In genomic region chr10:26325320-26325719, GRCm38 (mm10) we compare ENCODE assay signal across 18 mouse cellular contexts. TPM values are rescaled to one million over a fixed set of nuclear protein-coding genes. Genes with fewer than 3 reads are reported as not detected.
A peak's percentile ranks its signal among the peaks of the same experiment; 100 is the strongest.
DNase-seq lines count a peak whose midpoint lies in the region; ATAC-seq lines count a peak whose summit lies in the region.
"Had no signal": no experiment of that assay in that cellular context is flagged by ENCODE, and none has a peak within 500 bp of the region (broad histone marks: within the 10 kb centered on the region; RNA-seq: fewer than 3 reads in every experiment).

No protein-coding gene starts in this region.

- ATAC-seq in megakaryocyte progenitor cell, adult 5-6 weeks (replicated peaks; ENCODE audit: poor library complexity), result peak; percentile 53
- ATAC-seq in midbrain, embryonic 13.5 days, result no peak

- peak; percentile 66 to 72 for DNase-seq in spleen, postnatal 36 days (ENCODE audit: low spot score in 2 of 2)
- no peak for DNase-seq in spleen, postnatal 14 days (ENCODE audit: low spot score in 2 of 2)
- DNase-seq in T-cell, adult 2 months (ENCODE audit: low spot score), result peak; percentile 73
- DNase-seq in thymus, postnatal 25 days, result peak; percentile 52
- no peak for DNase-seq in gastrocnemius, postnatal 25 days
- no peak for DNase-seq in right cerebral cortex, postnatal 4 days
- DNase-seq: adrenal gland, adult 8-10 months; cerebellum, adult 8-10 months; heart, adult 11 months; spleen, adult 18-20 months had no signal

- no peak overlapping the region for H3K4me3 ChIP-seq in midbrain, embryonic 13.5 days (replicated peaks)
- H3K4me3 ChIP-seq: embryonic facial prominence, embryonic 15.5 days; kidney, embryonic 15.5 days; left cerebral cortex, adult 2 months; limb, embryonic 13.5 days; neural tube, embryonic 13.5 days had no signal

- H3K27ac ChIP-seq in midbrain, embryonic 13.5 days, result no peak overlapping the region
- H3K27ac ChIP-seq: embryonic facial prominence, embryonic 15.5 days; kidney, embryonic 15.5 days; left cerebral cortex, adult 2 months; limb, embryonic 13.5 days; macrophage; neural tube, embryonic 13.5 days had no signal

- 93% methylated on average over 2 of the region's 2 CpGs for WGBS in midbrain, embryonic 13.5 days

- no peak overlapping the region for H3K9ac ChIP-seq in midbrain, embryonic 13.5 days (replicated peaks)
- H3K9ac ChIP-seq: embryonic facial prominence, embryonic 15.5 days; kidney, embryonic 15.5 days; limb, embryonic 13.5 days; neural tube, embryonic 13.5 days had no signal

- H3K4me1 ChIP-seq in midbrain, embryonic 13.5 days (replicated peaks), result peaks cover 23% of the 10 kb centered on the region
- H3K4me1 ChIP-seq: embryonic facial prominence, embryonic 15.5 days; kidney, embryonic 15.5 days; limb, embryonic 13.5 days had no signal

- H3K9me3 ChIP-seq in midbrain, embryonic 13.5 days, result no peaks in the 10 kb centered on the region
- H3K9me3 ChIP-seq: embryonic facial prominence, embryonic 15.5 days; kidney, embryonic 15.5 days; limb, embryonic 13.5 days; neural tube, embryonic 13.5 days had no signal

- peaks cover 43% of the 10 kb centered on the region for H3K36me3 ChIP-seq in midbrain, embryonic 13.5 days

- H3K27me3 ChIP-seq in midbrain, embryonic 13.5 days, result no peaks in the 10 kb centered on the region
- H3K27me3 ChIP-seq: embryonic facial prominence, embryonic 15.5 days; kidney, embryonic 15.5 days; limb, embryonic 13.5 days; neural tube, embryonic 13.5 days had no signal

- no peak overlapping the region for H3K4me2 ChIP-seq in midbrain, embryonic 13.5 days (replicated peaks)
- H3K4me2 ChIP-seq: embryonic facial prominence, embryonic 15.5 days; kidney, embryonic 15.5 days; limb, embryonic 13.5 days; neural tube, embryonic 13.5 days had no signal

RNA-seq across cellular contexts. Expression of gene L3mbtl3, which starts 50.5 kb away (rescaled TPM):
- 27.5 and 29.0 TPM in 2 replicates for total RNA-seq in megakaryocyte progenitor cell, adult 5-6 weeks (2015)
- total RNA-seq in megakaryocyte progenitor cell, adult 5-6 weeks (2017), result 24.3 and 26.8 TPM in 2 replicates
- total RNA-seq in gastrocnemius, postnatal 25 days (2021), result 1 to 10 TPM; 5.8 to 7.7 TPM
- 25.5 and 27.9 TPM in 2 replicates for polyA plus RNA-seq in midbrain, embryonic 13.5 days (2015; fragmentation: Nextera tagmentation; extraction: Ambion mirVana)

Comparison
In these comparisons a context has a peak if more than half of its experiments do, and no peak if none do; other contexts are left out.
1. DNase-seq: peak in spleen, postnatal 36 days (2 of 2), T-cell, adult 2 months (single experiment) and thymus, postnatal 25 days (single experiment); none in spleen, postnatal 14 days (0 of 2), gastrocnemius, postnatal 25 days (single experiment) and right cerebral cortex, postnatal 4 days (single experiment).